Mouse (Mus musculus) C2C12 (cell line): Measurements from ENCODE around the gene Polr1d. TPM values are rescaled to one million over a fixed set of nuclear protein-coding genes. Genes with fewer than 3 reads are reported as not detected.

Experiments used
- H3K27me3 ChIP-seq: one replicate; pipeline ENCODE4 v1.6.1; 2011; ENCODE audit not compliant: control insufficient read depth, insufficient read depth, insufficient read length
- H3K36me3 ChIP-seq: one replicate; pipeline ENCODE4 v1.6.1; 2011; ENCODE audit not compliant: control insufficient read depth, insufficient read depth
- H3K4me3 ChIP-seq: one replicate; pipeline ENCODE4 v1.5.1; 2011; ENCODE audit warnings: mild to moderate bottlenecking, control low read depth; ENCODE audit not compliant: poor library complexity, insufficient read depth, severe bottlenecking
- H3K79me2 ChIP-seq: one replicate; pipeline ENCODE4 v1.6.1; 2011; ENCODE audit not compliant: control insufficient read depth, insufficient read depth
- H3K79me3 ChIP-seq: one replicate; pipeline ENCODE4 v1.6.1; 2011; ENCODE audit warnings: low read depth, control low read depth
- H3ac ChIP-seq: one replicate; pipeline ENCODE3; 2011; ENCODE audit warnings: low read depth; ENCODE audit not compliant: control insufficient read depth, insufficient read length
- CEBPB ChIP-seq: IDR thresholded peaks from one replicate; pipeline ENCODE4 v1.6.1; 2011; ENCODE audit warnings: low read depth, mild to moderate bottlenecking, control low read depth, moderate library complexity
- CTCF ChIP-seq: IDR thresholded peaks from one replicate; pipeline ENCODE4 v1.5.1; 2011; ENCODE audit not compliant: control insufficient read depth, insufficient read depth, insufficient read length
- FOSL1 ChIP-seq: IDR thresholded peaks from one replicate; pipeline ENCODE4 v1.8.0; 2011; ENCODE audit warnings: mild to moderate bottlenecking, low read length; ENCODE audit not compliant: poor library complexity, insufficient read depth, severe bottlenecking
- MAX ChIP-seq: IDR thresholded peaks from one replicate; pipeline ENCODE4 v1.6.1; 2011; ENCODE audit warnings: mild to moderate bottlenecking, control low read depth
- MYOD1 ChIP-seq: IDR thresholded peaks from one replicate; pipeline ENCODE4 v1.6.1; 2011; ENCODE audit warnings: low read depth; ENCODE audit not compliant: control insufficient read depth, insufficient read length
- MYOG ChIP-seq: IDR thresholded peaks from one replicate; pipeline ENCODE4 v1.6.1; 2011; ENCODE audit not compliant: control insufficient read depth, insufficient read length; ENCODE audit errors: extremely low read depth
- USF1 ChIP-seq: IDR thresholded peaks from one replicate; pipeline ENCODE4 v1.6.1; 2011; ENCODE audit warnings: low read depth, mild to moderate bottlenecking, control low read depth, moderate library complexity
- polyA plus RNA-seq: library from polyadenylated mRNA; unstranded; fragments of >200 nt; fragmentation: generic; extraction: Trizol; gene quantifications from one replicate; pipeline ENCODE4 v1.2.1, GENCODE M21; 2012; ENCODE audit warnings: missing spikeins

Polr1d gene
- polyA plus RNA-seq, 1 experiment, result 115 TPM

- Histone ChIP-seq H3ac (no peak overlapping the region), H3K27me3 (no peaks in the 10 kb centered on the region), H3K79me2 (peaks cover 72% of the 10 kb centered on the region), H3K36me3 (peaks cover 35% of the 10 kb centered on the region), H3K79me3 (peaks cover 38% of the 10 kb centered on the region), H3K4me3 (no peak overlapping the region)
- TF ChIP-seq USF1, result no peak
- no peak for TF ChIP-seq MAX
- TF ChIP-seq CEBPB, result no peak
- TF ChIP-seq MYOG, result no peak
- no peak for TF ChIP-seq FOSL1
- no peak for TF ChIP-seq MYOD1
- no peak for TF ChIP-seq CTCF
These were observed 10.0 kb downstream of the Polr1d start for GRCm38 (mm10) chr5:147086816-147087215.

- Histone ChIP-seq H3K27me3 (no peaks in the 10 kb centered on the region), H3K4me3 (no peak overlapping the region), H3K36me3 (peaks cover 24% of the 10 kb centered on the region), H3ac (no peak overlapping the region), H3K79me2 (peaks cover 62% of the 10 kb centered on the region), H3K79me3 (peaks cover 32% of the 10 kb centered on the region)
- TF ChIP-seq MAX, result no peak
- no peak for TF ChIP-seq CTCF
- no peak for TF ChIP-seq MYOG
- TF ChIP-seq CEBPB, result no peak
These were observed 13.0 kb downstream of the Polr1d start for GRCm38 (mm10) chr5:147089836-147090235.

- Histone ChIP-seq H3K79me2 (peaks cover 56% of the 10 kb centered on the region), H3K4me3 (no peak overlapping the region), H3ac (no peak overlapping the region), H3K36me3 (peaks cover 21% of the 10 kb centered on the region), H3K79me3 (peaks cover 31% of the 10 kb centered on the region), H3K27me3 (no peaks in the 10 kb centered on the region)
- TF ChIP-seq MAX (no peak), USF1 (no peak), MYOG (no peak), MYOD1 (no peak), FOSL1 (no peak), CEBPB (no peak), CTCF (no peak)
These were observed 13.6 kb downstream of the Polr1d start for GRCm38 (mm10) chr5:147090256-147090963.

- Histone ChIP-seq H3K27me3 (no peaks in the 10 kb centered on the region), H3K4me3 (no peak overlapping the region), H3K79me3 (peaks cover 36% of the 10 kb centered on the region), H3K79me2 (peaks cover 55% of the 10 kb centered on the region), H3ac (no peak overlapping the region), H3K36me3 (peaks cover 28% of the 10 kb centered on the region)
- TF ChIP-seq MAX, result no peak
- TF ChIP-seq CTCF, result no peak
- no peak for TF ChIP-seq CEBPB
- no peak for TF ChIP-seq MYOG
- no peak for TF ChIP-seq FOSL1
- no peak for TF ChIP-seq MYOD1
- no peak for TF ChIP-seq USF1
These were observed 15.6 kb downstream of the Polr1d start for GRCm38 (mm10) chr5:147092448-147092847.

- Histone ChIP-seq H3K27me3 (no peaks in the 10 kb centered on the region), H3K79me2 (peaks cover 58% of the 10 kb centered on the region), H3ac (no peak overlapping the region), H3K4me3 (no peak overlapping the region), H3K79me3 (peaks cover 31% of the 10 kb centered on the region), H3K36me3 (peaks cover 35% of the 10 kb centered on the region)
- no peak for TF ChIP-seq MYOG
These were observed 17.4 kb downstream of the Polr1d start for GRCm38 (mm10) chr5:147094296-147094695.

GRCm38 (mm10) chr5:147096586-147096985, 19.7 kb downstream of the Polr1d start:
- no peak overlapping the region for H3K4me3 ChIP-seq
- peaks cover 47% of the 10 kb centered on the region for H3K79me2 ChIP-seq
- H3K79me3 ChIP-seq, result peaks cover 22% of the 10 kb centered on the region
- no peak overlapping the region for H3ac ChIP-seq
- no peak for TF ChIP-seq CEBPB
- no peak for TF ChIP-seq MAX
- no peak for TF ChIP-seq CTCF
- no peak for TF ChIP-seq MYOG
- no peak for TF ChIP-seq MYOD1
- TF ChIP-seq FOSL1, result no peak
- no peak for TF ChIP-seq USF1
- H3K36me3 ChIP-seq, result peaks cover 42% of the 10 kb centered on the region
- H3K27me3 ChIP-seq, result no peaks in the 10 kb centered on the region
